Mouse (Mus musculus) thymus, adult 2 months (tissue): ENCODE measurements around the gene Pdgfc.

Experiments
- CTCF ChIP-seq: fragments of 200-500 bp; IDR thresholded peaks from 2 replicates; pipeline ENCODE4 v1.5.1; 2012; ENCODE audit warnings: mild to moderate bottlenecking, control low read depth, low read length, moderate library complexity, borderline replicate concordance; ENCODE audit not compliant: control insufficient read depth, poor library complexity, insufficient read depth; ENCODE audit errors: extremely low read depth
- POLR2A ChIP-seq: fragments of 200-500 bp; IDR thresholded peaks from 2 replicates; pipeline ENCODE4 v1.6.1; 2012; ENCODE audit warnings: mild to moderate bottlenecking, low read length, control low read depth, moderate library complexity; ENCODE audit not compliant: control insufficient read depth, poor library complexity, insufficient read depth; ENCODE audit errors: extremely low read depth

DNA sequence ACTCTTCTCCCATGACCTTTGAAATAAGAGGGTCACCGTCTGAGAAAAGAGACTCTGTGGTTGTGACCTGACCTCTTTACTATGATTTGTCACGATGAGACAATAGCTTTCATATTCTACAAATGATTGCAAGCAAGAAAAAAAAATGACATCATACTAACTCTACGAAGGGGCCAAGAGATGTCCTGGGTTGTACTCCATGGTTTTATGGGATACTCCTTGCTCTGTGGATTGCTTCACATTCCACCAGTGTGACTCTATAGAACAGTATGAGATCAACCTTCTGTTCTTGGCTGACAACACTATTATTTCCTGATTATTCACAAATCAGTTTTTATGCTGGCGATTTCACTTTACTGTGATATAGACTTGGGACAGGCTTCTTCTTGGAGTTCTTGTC lies 4.2 kb upstream of the Pdgfc start:
- TF ChIP-seq CTCF: no peak
- TF ChIP-seq POLR2A: no peak
